Mouse (Mus musculus) liver, adult (tissue): ENCODE measurements around the gene Gm17387.
"Not testable (repeated sequence)": the region's sequence is repeated elsewhere in the genome, so short reads cannot be mapped to it uniquely, and the experiment has no call there.

Experiments used
- GATA4 ChIP-seq: IDR thresholded peaks from 2 replicates; pipeline ENCODE4 v1.6.1; 2014; ENCODE audit warnings: mild to moderate bottlenecking, low read length; ENCODE audit not compliant: insufficient replicate concordance

Gene Gm17387

GRCm38 (mm10) chr7:141008938-141009660 lies 19.8 kb upstream of the Gm17387 start:
- no peak; the same call in 1 of the 2 replicates for TF ChIP-seq GATA4

GRCm38 (mm10) chr7:141009665-141010064 lies 19.3 kb upstream of the Gm17387 start:
- no peak for TF ChIP-seq GATA4

- no peak for TF ChIP-seq GATA4
Observed at GRCm38 (mm10) chr7:141010593-141010992, 18.3 kb upstream of the Gm17387 start, which contains the start of gene Ifitm3. TSS of gene Ifitm3 (minus strand) at chr7:141010770.

GRCm38 (mm10) chr7:141011238-141011770 lies 17.6 kb upstream of the Gm17387 start:
- TF ChIP-seq GATA4: no peak

- TF ChIP-seq GATA4: no peak
Observed at GRCm38 (mm10) chr7:141016707-141017697, 11.9 kb upstream of the Gm17387 start.

GRCm38 (mm10) chr7:141017824-141018223 lies 11.1 kb upstream of the Gm17387 start, which contains the start of gene Ifitm6:
TSS of gene Ifitm6 (minus strand) at chr7:141017924.
- not testable (repeated sequence) for TF ChIP-seq GATA4

GRCm38 (mm10) chr7:141019028-141019427 lies 9.9 kb upstream of the Gm17387 start:
- no peak for TF ChIP-seq GATA4

GRCm38 (mm10) chr7:141021489-141022449 lies 7.2 kb upstream of the Gm17387 start:
- no peak for TF ChIP-seq GATA4

- TF ChIP-seq GATA4: no peak
Observed at GRCm38 (mm10) chr7:141024865-141025838, 3.8 kb upstream of the Gm17387 start.

GRCm38 (mm10) chr7:141026097-141026739 lies 2.7 kb upstream of the Gm17387 start:
- TF ChIP-seq GATA4: no peak

- TF ChIP-seq GATA4: no peak
Observed at GRCm38 (mm10) chr7:141026740-141027098, 2.2 kb upstream of the Gm17387 start.

GRCm38 (mm10) chr7:141030390-141030789 lies 1.5 kb downstream of the Gm17387 start:
- no peak for TF ChIP-seq GATA4
